Mouse (Mus musculus) liver, adult 2 months (tissue): Measurements from ENCODE around the gene Olfr92.

ENCODE experiments used
- CTCF ChIP-seq: fragments of 200-500 bp; IDR thresholded peaks from 2 replicates; pipeline ENCODE4 v1.5.1; 2011; ENCODE audit warnings: low read depth, low read length, control low read depth
- POLR2A ChIP-seq: fragments of 200-500 bp; IDR thresholded peaks from 2 replicates; pipeline ENCODE4 v1.6.1; 2011; ENCODE audit warnings: low read length, control low read depth; ENCODE audit not compliant: insufficient read depth; ENCODE audit errors: extremely low read depth

DNA sequence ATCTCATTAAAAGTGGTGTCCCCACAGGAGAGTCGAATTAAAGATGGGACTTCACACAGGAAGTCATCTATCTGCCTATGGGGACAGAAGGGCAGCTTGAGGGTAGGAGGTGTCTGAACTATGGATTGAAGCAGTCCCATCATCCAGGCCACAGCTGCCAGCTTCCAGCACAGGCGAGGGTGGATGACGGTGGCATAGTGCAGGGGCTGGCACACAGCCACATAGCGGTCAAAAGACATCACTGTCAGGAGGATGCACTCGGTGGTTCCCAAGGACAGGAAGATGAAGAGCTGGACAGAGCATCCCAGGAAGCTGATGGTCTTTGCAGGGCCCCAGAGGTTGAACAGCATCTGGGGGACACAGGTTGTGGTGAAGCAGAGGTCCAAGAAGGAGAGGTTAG lies 26.6 kb downstream of the Olfr92 start:
- no peak for TF ChIP-seq CTCF
- TF ChIP-seq POLR2A: no peak
